Mouse (Mus musculus): ENCODE measurements at regions not wholly inside any gene's neighbourhood (a gene's known extent, or its start where the extent isn't known, plus 50 kb on each side); places are given as distances from the start of the nearest gene placed in this dataset.

GRCm38 (mm10) chr6:101580824-101581223 is 203.1 kb upstream of the Pdzrn3 start:
- no peak for DNase-seq

- no peak for DNase-seq
Observed at GRCm38 (mm10) chr6:101556096-101556495, 178.4 kb upstream of the Pdzrn3 start.

DNA sequence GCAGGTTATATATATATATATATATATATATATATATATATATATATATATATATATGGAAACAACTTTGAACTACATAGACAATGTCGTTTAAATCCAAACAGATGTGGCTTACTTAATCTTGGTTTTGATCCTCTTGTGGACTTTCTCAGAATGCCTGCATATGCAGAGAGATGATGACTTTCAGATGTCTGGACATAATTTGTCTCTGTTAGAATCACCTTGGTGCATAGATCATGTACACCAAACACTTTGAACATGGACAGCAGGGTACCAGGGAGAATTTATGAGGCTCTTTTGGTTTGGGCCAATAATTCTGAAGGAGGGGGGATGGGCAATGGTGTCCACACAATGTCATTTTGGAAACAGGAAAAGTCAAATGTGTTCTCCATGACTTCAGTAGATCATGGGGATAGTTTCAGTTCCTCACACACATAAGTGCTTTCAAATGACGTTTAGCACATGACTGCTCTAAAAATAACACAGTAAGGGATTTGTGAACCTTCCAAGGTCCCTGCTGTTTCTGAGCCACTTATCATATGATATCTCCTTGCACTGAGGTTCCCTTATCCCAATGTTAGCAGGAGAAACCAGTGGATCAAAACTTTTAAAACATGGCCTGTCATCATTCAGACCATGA is 177.4 kb upstream of the Pdzrn3 start:
- DNase-seq, result no peak

- peak; percentile 72 for DNase-seq
Observed at GRCm38 (mm10) chr6:101550501-101551268, 173.0 kb upstream of the Pdzrn3 start.

- no peak for DNase-seq
Observed at GRCm38 (mm10) chr6:101537581-101537980, 159.9 kb upstream of the Pdzrn3 start.

DNA sequence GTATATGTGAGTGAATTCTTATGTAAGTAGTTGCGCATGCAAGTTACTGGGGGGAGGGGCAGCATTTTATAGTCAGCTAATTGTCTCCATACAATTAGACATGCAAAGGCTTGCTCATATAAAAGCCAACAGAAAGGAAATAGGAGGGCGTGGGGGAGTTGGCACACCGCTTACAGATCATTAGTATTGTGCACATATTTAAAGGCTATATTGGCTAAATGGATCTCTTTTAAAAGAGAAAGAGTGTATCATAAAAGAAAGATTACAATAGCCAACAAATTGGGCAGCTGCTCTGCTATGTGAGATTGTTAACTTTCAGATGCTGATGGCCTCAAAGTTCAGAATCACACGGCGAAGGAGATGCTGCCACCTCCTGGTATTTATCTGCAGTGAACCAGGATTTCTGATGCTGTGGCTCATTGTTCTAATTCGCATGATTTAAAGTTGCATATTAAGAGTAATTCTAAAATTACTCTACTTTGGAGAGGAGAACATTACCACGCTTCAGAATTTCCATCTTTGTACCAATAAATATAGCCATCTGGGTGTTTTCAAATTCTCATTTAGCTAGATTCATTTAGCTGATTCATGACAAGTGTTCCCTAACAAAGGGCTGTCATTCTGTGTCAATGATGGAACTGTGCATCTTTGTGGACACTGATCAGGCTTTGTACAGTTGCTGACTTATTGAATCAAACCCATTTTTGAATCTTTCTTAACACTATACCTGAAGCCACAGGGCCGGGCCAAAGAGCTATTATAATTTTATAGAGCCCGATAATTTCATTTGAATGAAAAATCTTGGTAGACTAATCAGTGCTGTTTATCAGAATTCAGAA is 156.7 kb upstream of the Pdzrn3 start:
- DNase-seq, result peak; percentile 63

DNA sequence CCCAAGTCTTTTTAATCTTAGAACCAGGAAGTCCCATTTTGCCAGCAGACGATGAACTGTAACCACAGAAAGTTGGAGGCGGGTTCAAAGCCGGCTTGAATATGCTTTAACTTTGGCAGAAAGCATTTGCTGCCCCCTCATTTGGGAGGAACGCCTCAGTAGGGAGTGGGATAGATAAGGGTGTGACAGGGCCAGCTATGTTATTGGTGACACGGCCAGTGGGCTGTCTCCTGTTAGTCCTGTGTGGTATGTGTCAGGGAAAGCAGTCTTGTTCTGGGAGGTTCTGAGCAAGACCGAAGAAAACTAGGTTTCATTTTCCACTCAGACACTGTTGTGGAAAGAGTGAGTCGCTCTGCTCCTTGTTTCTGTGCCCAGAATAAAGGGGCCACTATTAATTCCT is 154.7 kb upstream of the Pdzrn3 start:
- no peak for DNase-seq

DNA sequence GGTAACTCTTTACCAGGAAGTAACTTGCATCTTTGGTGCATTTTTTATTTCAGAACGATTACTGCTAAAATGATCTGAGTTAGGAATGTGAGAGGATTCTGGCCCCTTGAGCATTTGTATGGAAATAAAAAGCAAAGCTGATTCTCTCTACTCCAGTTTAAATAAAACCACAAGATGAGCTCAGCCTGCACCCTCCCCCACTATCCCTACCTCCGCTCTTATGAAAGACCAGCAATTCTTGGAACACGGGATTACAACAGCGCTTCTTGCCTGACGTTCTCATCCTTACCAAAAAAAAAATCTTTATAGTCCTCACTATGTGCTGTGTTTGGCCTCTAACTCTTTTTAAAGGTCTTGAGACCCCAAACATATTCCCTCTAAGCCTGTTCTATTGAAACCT is 154.2 kb upstream of the Pdzrn3 start:
- no peak for DNase-seq

GRCm38 (mm10) chr6:101525129-101525528 is 147.4 kb upstream of the Pdzrn3 start:
- no peak for DNase-seq

DNA sequence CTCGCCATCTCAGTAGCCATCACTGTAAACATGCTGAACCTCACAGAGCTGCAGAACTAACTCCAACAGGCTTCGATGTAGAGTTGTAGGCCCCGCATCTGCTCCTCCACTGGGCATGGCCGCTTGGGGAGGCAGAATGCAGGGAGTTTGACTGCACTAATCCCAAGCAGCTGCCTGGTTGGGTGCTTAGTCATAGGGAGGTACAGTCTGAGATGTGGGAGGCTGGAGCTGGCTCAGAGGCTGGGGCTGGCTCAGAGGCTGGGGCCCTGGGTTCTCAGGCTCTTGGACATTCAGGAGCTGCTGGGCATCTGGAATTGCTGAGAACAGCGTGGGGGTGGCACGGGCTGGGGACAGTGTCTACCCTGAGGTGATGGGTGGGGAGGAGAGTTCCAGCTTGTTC is 143.6 kb upstream of the Pdzrn3 start:
- no peak for DNase-seq

DNA sequence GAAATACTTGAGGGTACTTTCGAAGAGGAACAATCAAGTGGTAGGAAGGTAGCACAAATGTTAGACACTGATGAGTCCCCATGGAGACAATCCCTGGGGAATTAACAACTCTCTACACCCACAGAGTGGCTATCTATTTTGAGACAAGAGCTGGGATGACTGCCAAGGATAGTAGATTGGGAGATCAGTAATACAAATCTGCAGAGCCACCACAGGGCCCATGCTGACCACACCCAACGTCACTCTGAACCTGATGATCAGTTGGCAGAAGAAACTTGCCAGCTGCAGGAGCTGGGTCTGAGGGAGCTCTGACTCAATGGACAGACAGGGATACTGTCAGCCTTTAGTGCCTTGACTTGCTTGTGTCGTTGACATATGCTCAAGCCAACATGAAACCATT is 143.1 kb upstream of the Pdzrn3 start:
- DNase-seq, result peak; percentile 47

- no peak for DNase-seq
Observed at GRCm38 (mm10) chr6:101518904-101519701, 141.4 kb upstream of the Pdzrn3 start.

- no peak for DNase-seq
Observed at GRCm38 (mm10) chr6:101517584-101517983, 139.9 kb upstream of the Pdzrn3 start.

DNA sequence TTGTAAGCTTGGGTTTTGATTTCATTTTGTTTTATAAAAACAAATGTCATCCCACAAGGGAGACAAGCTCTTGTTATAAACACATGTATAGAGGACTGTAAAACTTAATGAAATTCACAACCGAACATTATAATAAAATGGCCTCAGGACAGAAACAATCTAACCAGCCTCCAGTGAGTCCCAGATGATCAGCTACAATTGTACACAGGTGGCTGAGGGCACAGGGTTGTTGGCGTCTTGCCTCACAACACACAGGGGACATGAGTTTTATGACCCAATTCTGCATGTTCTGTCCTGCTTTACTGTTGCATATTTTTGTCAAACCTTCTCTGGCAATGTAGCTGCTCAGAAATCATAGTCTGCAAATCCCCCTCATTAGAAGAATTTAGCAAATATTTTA is 136.0 kb upstream of the Pdzrn3 start:
- no peak for DNase-seq

GRCm38 (mm10) chr6:101502149-101502548 is 124.5 kb upstream of the Pdzrn3 start:
- DNase-seq, result peak; percentile 49

GRCm38 (mm10) chr6:101501716-101502115 is 124.0 kb upstream of the Pdzrn3 start:
- DNase-seq, result no peak

- DNase-seq, result no peak
Observed at GRCm38 (mm10) chr6:101500202-101500601, 122.5 kb upstream of the Pdzrn3 start.

GRCm38 (mm10) chr6:101488466-101488865 is 110.8 kb upstream of the Pdzrn3 start:
- no peak for DNase-seq

- DNase-seq, result no peak
Observed at GRCm38 (mm10) chr6:101484526-101485287, 107.0 kb upstream of the Pdzrn3 start.

DNA sequence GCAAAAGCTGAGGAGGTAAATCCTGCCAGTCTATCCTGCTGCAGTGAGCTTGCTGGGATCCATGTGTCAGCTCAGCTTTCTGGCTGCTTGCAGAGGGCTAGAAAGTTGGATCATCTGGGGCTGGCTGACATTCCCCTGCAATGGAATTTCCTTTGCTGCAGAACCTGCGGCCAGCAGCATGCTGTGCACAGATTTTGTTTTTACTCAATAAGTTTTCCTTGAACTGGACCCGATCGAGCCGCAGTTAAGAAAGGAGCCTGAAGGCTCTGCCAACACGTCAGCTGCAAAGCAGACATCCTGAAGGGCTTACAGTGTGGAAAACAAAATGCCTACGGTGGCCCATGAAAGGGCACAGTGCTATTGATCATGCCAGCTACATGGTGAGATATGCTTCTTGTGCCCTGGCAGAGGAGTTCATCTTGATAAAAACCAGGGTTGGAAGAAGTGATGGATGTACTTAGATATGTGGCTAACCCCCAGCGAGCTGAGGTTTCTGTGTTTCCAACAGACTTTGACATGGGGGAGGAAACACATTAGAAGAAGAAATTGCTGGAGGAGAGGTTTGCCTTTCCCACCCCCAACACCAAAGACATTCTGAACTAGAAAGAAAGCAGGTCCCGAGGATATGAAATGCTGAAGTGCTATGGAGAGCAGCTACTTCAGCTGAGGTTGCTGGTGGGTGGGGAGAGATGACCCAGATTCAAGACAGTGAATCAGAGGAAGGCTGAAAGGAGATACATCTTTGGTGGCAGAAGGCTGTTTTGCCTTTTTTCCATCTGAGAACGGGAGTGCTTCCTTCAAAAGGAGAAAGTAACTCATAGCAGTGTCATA is 105.2 kb upstream of the Pdzrn3 start:
- no peak for DNase-seq

- DNase-seq, result no peak
Observed at GRCm38 (mm10) chr6:101473956-101474355, 96.3 kb upstream of the Pdzrn3 start.

Data from layer of hippocampus, adult 9-11 months (tissue).